Mouse (Mus musculus): Measurements from ENCODE around the gene Arhgap10.
A peak's percentile ranks its signal among the peaks of the same experiment; 100 is the strongest.

The Arhgap10 gene

GRCm38 (mm10) chr8:77486749-77487148 is 31.0 kb downstream of the Arhgap10 start:
- no peak for DNase-seq (ENCODE audit: low spot score in 2 of 2)

DNA sequence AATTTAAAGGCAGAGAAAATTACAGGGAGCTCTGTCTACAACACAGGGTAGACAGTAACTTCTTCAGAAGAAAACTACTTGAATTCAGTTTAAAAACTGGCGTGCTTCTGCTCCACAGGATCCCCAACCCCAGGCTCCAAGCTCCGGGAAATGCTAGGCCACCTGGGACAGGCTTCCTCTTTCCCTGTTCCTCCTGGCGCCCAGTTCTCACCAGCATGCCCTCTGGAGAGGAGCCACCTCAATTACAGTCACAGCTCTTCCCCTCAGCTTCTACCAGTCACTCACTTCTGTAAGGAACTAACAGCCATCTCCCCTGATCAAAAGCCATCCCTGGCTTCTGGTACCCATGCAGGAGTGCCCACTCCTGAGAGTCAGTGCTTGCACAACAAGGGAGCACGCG is 32.9 kb downstream of the Arhgap10 start:
- no peak for DNase-seq (ENCODE audit: low spot score in 2 of 2)

- no peak for DNase-seq (ENCODE audit: low spot score in 2 of 2)
Observed at GRCm38 (mm10) chr8:77484266-77484665, 33.5 kb downstream of the Arhgap10 start.

- DNase-seq (ENCODE audit: low spot score in 2 of 2) = no peak
Observed at GRCm38 (mm10) chr8:77483676-77484075, 34.1 kb downstream of the Arhgap10 start.

DNA sequence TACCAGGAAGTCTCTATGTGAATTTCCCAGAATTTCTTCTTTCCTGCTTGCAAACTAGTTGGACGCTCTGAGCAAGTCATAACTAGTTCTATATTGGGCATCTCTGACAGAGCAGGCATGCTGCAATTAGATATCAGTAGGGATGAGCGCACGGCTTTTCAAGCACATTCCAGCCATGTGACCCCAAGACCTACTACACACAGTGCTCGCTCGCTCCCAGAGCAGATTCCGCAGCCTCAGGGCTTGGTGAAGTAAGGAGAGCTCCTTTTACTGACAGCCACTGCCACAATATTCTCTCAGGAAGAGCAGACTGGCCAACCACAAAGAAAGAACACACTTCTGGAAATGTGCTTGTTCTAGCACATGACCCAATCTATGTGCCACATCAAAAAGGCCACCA is 36.0 kb downstream of the Arhgap10 start:
- no peak for DNase-seq (ENCODE audit: low spot score in 2 of 2)

DNA sequence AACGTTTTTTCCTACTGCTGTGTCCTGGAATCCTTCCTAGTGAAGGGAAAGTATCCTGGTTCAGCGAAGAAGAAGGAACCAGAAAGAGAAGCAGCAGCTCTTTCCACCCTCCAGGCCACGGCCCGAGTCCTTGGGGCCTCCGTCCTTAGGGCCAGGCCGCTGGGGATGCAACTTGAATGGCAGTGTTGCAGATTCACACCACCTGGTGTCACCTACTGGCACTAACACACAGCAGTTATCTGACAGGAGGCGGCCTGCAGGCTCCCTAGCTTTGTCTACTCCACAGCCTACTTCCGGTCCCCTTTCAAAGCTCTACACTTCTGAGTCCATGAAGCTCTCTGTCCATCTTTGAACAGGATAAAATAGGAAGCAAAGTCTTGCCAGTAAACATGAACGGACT is 37.8 kb downstream of the Arhgap10 start:
- no peak for DNase-seq (ENCODE audit: low spot score in 2 of 2)

GRCm38 (mm10) chr8:77478913-77479273 is 38.9 kb downstream of the Arhgap10 start:
- peak; percentile 59 to 77 for DNase-seq (ENCODE audit: low spot score in 2 of 2)

GRCm38 (mm10) chr8:77478155-77478912 is 39.4 kb downstream of the Arhgap10 start:
- no peak for DNase-seq (ENCODE audit: low spot score in 2 of 2)

DNA sequence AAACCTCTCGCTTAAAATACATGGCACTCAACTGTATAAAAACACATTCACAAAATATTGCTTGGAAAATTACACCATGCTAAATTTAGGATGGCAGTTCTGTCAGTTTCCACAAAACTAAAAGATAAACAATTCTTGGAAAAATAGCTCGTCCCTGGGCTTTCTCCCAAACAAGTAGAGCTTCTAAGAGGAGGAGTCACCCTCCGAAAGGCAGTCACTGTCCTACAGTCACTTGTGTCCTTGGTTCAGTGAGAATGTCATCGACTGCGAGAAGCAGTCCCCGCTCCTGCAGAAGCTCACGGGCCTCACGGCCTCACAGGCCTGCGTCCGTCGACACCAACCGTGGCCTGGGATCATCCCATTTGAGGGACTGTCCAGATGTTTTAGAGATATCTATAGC is 40.1 kb downstream of the Arhgap10 start:
- DNase-seq (ENCODE audit: low spot score in 2 of 2) = no peak

GRCm38 (mm10) chr8:77474614-77475013 is 43.1 kb downstream of the Arhgap10 start:
- DNase-seq (ENCODE audit: low spot score in 2 of 2) = no peak

DNA sequence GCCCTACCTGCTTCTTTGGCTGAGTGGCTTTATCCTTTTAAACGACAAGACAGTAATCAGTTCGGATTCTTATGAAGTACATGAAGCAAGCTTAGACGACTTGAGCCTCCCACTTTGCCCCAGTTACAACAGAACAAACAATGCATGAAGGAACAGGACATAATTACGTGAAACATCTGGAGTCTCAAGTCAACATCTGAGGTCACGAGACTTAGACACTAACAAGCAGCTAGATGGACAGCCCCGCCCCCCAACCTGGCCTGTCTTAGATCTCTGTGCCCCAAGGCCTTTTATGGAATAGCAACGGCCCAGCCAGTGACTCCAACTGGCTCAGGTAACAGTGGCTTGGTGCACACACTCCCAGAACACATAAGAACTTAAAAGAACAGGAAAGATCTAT is 44.0 kb downstream of the Arhgap10 start:
- no peak for DNase-seq (ENCODE audit: low spot score in 2 of 2)

DNA sequence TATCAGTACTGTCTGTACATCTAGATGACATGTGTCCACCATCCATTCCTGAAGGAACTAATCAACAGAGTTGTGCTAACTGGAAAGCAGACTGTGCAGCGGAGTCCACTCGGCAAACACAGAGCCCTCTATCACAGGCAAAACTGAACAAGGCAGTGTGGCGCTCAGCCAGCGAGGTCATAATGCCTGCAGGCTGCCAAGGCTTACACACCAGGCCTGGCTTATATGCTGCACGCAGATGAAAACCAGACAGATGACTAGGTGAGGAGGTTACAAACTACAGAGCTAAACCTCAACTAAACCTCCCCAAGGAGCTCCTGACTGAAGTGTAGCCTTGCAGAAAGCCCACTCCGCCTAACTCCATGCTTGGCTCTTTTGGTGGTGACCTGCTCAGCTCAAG is 44.4 kb downstream of the Arhgap10 start:
- peak; percentile 56 to 80 for DNase-seq (ENCODE audit: low spot score in 2 of 2)

- DNase-seq (ENCODE audit: low spot score in 2 of 2) = no peak
Observed at GRCm38 (mm10) chr8:77461392-77461791, 56.4 kb downstream of the Arhgap10 start.

DNA sequence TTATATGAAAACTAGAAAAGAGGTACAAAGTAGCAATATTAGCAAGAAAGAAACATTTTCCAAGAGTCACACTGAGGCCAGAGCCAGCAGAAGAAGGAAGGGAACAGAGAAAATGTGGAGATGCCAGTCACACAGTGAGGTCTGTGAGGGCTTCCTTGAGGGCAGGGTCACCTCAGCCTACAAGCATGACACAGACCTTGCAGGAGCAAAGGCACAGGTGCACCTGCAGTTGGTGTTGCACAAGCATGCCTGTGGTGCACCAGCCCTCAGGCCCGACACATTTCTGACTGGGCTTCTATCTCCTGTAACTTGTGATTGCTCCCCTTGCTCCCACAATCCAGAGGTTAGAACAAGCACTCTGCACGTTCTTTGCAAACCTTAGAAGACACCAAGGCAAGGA is 57.4 kb downstream of the Arhgap10 start:
- no peak for DNase-seq (ENCODE audit: low spot score in 2 of 2)

GRCm38 (mm10) chr8:77459696-77460095 is 58.1 kb downstream of the Arhgap10 start:
- DNase-seq (ENCODE audit: low spot score in 2 of 2) = no peak

GRCm38 (mm10) chr8:77458575-77458974 is 59.2 kb downstream of the Arhgap10 start:
- DNase-seq (ENCODE audit: low spot score in 2 of 2) = no peak

DNA sequence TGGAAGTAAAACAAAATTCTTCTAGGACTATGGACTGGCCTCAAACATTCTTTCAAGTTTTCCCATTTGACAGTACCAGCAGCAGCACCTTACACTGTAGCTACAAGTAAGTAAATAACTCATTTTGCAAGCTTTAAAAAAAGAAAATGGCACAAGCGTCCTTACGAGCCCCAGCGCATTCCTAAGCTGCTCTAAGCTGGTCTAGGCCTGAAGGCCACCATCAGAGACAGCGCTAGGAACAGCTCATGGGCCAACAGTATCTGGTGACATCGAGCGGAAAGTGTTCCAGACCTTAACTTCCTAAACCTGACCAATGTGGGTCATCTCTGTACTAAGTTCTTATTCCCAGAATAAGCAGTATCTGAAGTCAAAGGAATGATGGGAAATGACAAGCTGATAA is 61.5 kb downstream of the Arhgap10 start:
- no peak for DNase-seq (ENCODE audit: low spot score in 2 of 2)

- no peak for DNase-seq (ENCODE audit: low spot score in 2 of 2)
Observed at GRCm38 (mm10) chr8:77453836-77454235, 63.9 kb downstream of the Arhgap10 start.

DNA sequence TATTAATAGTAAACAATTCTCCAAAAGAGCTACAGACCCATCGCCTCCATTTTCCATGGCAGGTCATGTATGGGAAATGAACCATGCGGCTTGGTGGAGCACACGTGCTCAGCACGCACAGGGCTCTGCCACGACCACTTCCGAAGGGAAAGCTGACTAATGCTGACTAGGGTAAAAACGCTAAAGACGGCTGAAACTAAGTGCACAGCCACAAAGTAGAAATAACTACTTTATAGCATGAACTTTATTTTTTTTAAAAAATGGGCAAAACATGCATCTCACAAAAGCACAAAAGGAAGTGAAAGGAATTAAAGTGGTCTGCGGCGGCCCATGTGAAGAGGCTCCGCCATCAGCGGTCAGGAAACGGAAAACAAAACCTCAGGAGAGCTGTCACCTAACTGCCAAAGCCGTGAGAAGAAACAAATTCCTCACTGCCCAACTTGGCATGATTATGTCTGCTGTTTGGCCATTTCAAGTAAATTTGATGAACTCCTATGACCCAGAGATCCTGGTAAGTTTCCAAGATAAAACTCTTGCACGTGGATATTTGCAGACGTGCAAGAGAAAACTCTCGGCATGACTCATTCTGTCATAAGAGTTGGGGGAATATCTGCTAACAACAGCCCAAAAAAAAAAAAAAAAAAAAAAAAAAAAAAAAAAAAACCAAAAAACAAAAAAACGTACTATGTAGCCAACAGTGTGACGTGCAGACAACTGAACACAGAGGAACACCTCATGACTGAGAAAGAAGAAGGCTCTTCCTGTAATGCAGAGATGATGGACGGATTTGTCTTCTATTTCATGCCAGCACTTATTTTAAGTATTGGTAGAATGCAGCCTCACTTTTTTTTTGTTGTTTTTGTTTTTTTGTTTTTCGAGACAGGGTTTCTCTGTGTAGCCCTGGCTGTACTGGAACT is 66.0 kb downstream of the Arhgap10 start:
- no peak for DNase-seq (ENCODE audit: low spot score in 2 of 2)

DNA sequence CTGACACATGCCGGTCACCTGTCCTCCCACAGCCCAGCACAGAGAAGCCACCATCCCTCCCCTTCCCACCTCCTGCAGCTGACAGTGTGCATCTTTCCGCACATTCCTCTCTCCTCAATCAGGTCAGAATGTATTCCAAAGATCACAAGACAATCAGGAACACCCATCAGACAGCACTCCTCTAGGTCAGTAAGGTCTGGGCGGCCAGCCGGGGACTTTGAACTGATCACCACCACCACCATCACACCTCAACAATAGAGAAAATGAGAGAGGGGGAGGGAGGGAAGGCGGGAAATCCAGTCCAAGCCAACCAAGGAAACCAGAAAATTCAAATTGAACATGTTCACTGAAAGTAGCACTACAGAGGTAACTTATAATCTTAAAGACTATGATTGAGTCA is 66.7 kb downstream of the Arhgap10 start:
- no peak for DNase-seq (ENCODE audit: low spot score in 2 of 2)

- DNase-seq (ENCODE audit: low spot score in 2 of 2) = no peak
Observed at GRCm38 (mm10) chr8:77446294-77446693, 71.5 kb downstream of the Arhgap10 start.

- no peak for DNase-seq (ENCODE audit: low spot score in 2 of 2)
Observed at GRCm38 (mm10) chr8:77445642-77446041, 72.1 kb downstream of the Arhgap10 start.

Measured in urinary bladder, postnatal 36 days (tissue).